Mouse (Mus musculus) stomach, postnatal 0 days (tissue): ENCODE data around the gene Hoxa10.

Experiments used
- CTCF ChIP-seq: IDR thresholded peaks from 2 replicates; pipeline ENCODE4 v1.5.1; 2016; ENCODE audit warnings: antibody characterized with exemption, low read depth, mild to moderate bottlenecking, moderate library complexity
- EP300 ChIP-seq: optimal IDR thresholded peaks from 2 replicates; pipeline ENCODE3; 2016; ENCODE audit warnings: antibody characterized with exemption

GRCm38 (mm10) chr6:52183311-52184080 lies 57.2 kb downstream of the Hoxa10 start:
- TF ChIP-seq CTCF, result no peak
- no peak for TF ChIP-seq EP300
